Comparison of ENCODE assay signal across 8 mouse cellular contexts in the genomic region with DNA sequence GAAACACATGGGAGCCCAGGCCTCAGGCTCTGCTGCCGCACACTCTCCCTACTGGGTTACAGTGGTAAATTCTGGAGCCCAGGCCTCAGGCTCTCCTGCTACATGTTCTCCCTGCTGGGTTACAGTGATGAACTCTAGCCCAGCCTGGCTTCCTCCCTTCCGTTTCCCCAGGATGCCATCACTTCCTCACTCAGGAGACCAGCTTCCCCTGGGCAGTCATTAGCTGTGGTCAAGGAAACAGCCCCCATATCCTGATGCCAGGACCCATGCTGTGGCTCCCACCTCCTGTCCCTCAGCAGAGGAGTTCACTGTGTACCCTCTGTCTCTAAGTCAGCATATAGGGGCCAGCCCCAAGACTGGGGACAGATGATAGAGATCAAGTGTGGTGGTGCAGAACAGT. TPM values are rescaled to one million over a fixed set of nuclear protein-coding genes. Genes with fewer than 3 reads are reported as not detected.
DNase-seq lines count a peak whose midpoint lies in the region; ATAC-seq lines count a peak whose summit lies in the region.

No protein-coding gene starts in this region.

- 0 out of 2 replicates have a peak overlapping the region, but pooled peaks have one; percentile 9 for H3K27ac ChIP-seq in midbrain, embryonic 13.5 days
- no peak overlapping the region for H3K27ac ChIP-seq in midbrain, embryonic 16.5 days (ENCODE audit: low read length)
- 0 out of 2 replicates have a peak overlapping the region, but pooled peaks have one; percentile 19 for H3K27ac ChIP-seq in limb, embryonic 10.5 days
- H3K27ac ChIP-seq in stomach, embryonic 15.5 days, result peak overlapping the region; percentile 40; the same call in 1 of the 2 replicates

- H3K4me2 ChIP-seq in midbrain, embryonic 13.5 days (replicated peaks), result no peak overlapping the region
- no peak overlapping the region for H3K4me2 ChIP-seq in midbrain, embryonic 16.5 days (ENCODE audit: low read length)
- no peak overlapping the region for H3K4me2 ChIP-seq in stomach, embryonic 15.5 days

- H3K9ac ChIP-seq in midbrain, embryonic 13.5 days (replicated peaks), result no peak overlapping the region
- H3K9ac ChIP-seq in midbrain, embryonic 16.5 days (ENCODE audit: low read depth, low read length), result no peak overlapping the region
- H3K9ac ChIP-seq in stomach, embryonic 15.5 days, result no peak overlapping the region

- no peaks in the 10 kb centered on the region for H3K27me3 ChIP-seq in midbrain, embryonic 13.5 days
- H3K27me3 ChIP-seq in midbrain, embryonic 16.5 days (ENCODE audit: control insufficient read depth, insufficient read depth, low read depth, low read length), result no peaks in the 10 kb centered on the region
- no peaks in the 10 kb centered on the region for H3K27me3 ChIP-seq in limb, embryonic 10.5 days (ENCODE audit: low read depth, poor library complexity, severe bottlenecking)
- H3K27me3 ChIP-seq in stomach, embryonic 15.5 days (replicated peaks), result no peaks in the 10 kb centered on the region

- peak; percentile 64 for DNase-seq in cerebellum, adult 11-12 months
- DNase-seq in cerebellum, postnatal 10 days, result no peak
- no peak for DNase-seq in limb, embryonic 10.5 days (ENCODE audit: low spot score)
- DNase-seq in gastrocnemius, postnatal 25 days, result no peak
- DNase-seq in left cerebral cortex, adult 11 months (ENCODE audit: low spot score), result no peak

- WGBS in midbrain, embryonic 13.5 days, result 91% methylated on average over 2 of the region's 2 CpGs
- 84% methylated on average over 2 of the region's 2 CpGs for WGBS in midbrain, embryonic 16.5 days
- WGBS in limb, embryonic 10.5 days, result 88% methylated on average over 2 of the region's 2 CpGs
- WGBS in stomach, embryonic 15.5 days, result 87% methylated on average over 2 of the region's 2 CpGs

- ATAC-seq in midbrain, embryonic 13.5 days, result no peak
- no peak for ATAC-seq in midbrain, embryonic 16.5 days
- no peak for ATAC-seq in stomach, embryonic 15.5 days (ENCODE audit: insufficient read depth, low FRiP score, low read depth)

- peaks cover 60% of the 10 kb centered on the region for H3K36me3 ChIP-seq in midbrain, embryonic 13.5 days
- H3K36me3 ChIP-seq in midbrain, embryonic 16.5 days (ENCODE audit: control insufficient read depth, insufficient read depth, low read length), result peaks cover 4% of the 10 kb centered on the region; the same call in 1 of the 2 replicates
- peaks cover 64% of the 10 kb centered on the region for H3K36me3 ChIP-seq in limb, embryonic 10.5 days
- no peaks in the 10 kb centered on the region for H3K36me3 ChIP-seq in stomach, embryonic 15.5 days

- H3K4me3 ChIP-seq in midbrain, embryonic 13.5 days (replicated peaks), result no peak overlapping the region
- H3K4me3 ChIP-seq in midbrain, embryonic 16.5 days (ENCODE audit: low read depth, low read length), result no peak overlapping the region
- no peak overlapping the region for H3K4me3 ChIP-seq in limb, embryonic 10.5 days
- no peak overlapping the region for H3K4me3 ChIP-seq in stomach, embryonic 15.5 days (replicated peaks)

- H3K9me3 ChIP-seq in midbrain, embryonic 13.5 days, result no peaks in the 10 kb centered on the region
- H3K9me3 ChIP-seq in midbrain, embryonic 16.5 days (replicated peaks; ENCODE audit: control insufficient read depth, low read length, poor library complexity, severe bottlenecking), result no peaks in the 10 kb centered on the region
- no peaks in the 10 kb centered on the region for H3K9me3 ChIP-seq in limb, embryonic 10.5 days (replicated peaks)
- H3K9me3 ChIP-seq in stomach, embryonic 15.5 days, result no peaks in the 10 kb centered on the region

- H3K4me1 ChIP-seq in midbrain, embryonic 13.5 days (replicated peaks), result no peaks in the 10 kb centered on the region
- H3K4me1 ChIP-seq in midbrain, embryonic 16.5 days (ENCODE audit: control insufficient read depth, insufficient read depth, low read length), result no peaks in the 10 kb centered on the region
- peaks cover 9% of the 10 kb centered on the region for H3K4me1 ChIP-seq in limb, embryonic 10.5 days
- peaks cover 9% of the 10 kb centered on the region; the same call in 1 of the 2 replicates for H3K4me1 ChIP-seq in stomach, embryonic 15.5 days

RNA-seq across cellular contexts. Expression of gene Mtss1l, which starts 49.1 kb away (rescaled TPM):
- 13.7 and 16.6 TPM in 2 replicates for polyA plus RNA-seq in midbrain, embryonic 13.5 days (2015; fragmentation: Nextera tagmentation; extraction: Ambion mirVana)
- 24.5 and 24.9 TPM in 2 replicates for polyA plus RNA-seq in midbrain, embryonic 16.5 days (2015; fragmentation: Nextera tagmentation; extraction: Ambion mirVana)
- polyA plus RNA-seq in limb, embryonic 10.5 days (2016; fragmentation: Nextera tagmentation; extraction: Ambion mirVana), result 7.8 and 8.8 TPM in 2 replicates
- polyA plus RNA-seq in stomach, embryonic 15.5 days (2015; fragmentation: Nextera tagmentation; extraction: Ambion mirVana), result 15.9 and 16.2 TPM in 2 replicates
- total RNA-seq in gastrocnemius, postnatal 25 days (2021), result 10 to 100 TPM; 64.7 to 82.3 TPM

RNA-seq across cellular contexts. Expression of gene Vac14, which starts 53.7 kb away (rescaled TPM):
- 21.8 and 23.6 TPM in 2 replicates for polyA plus RNA-seq in midbrain, embryonic 13.5 days (2015; fragmentation: Nextera tagmentation; extraction: Ambion mirVana)
- polyA plus RNA-seq in midbrain, embryonic 16.5 days (2015; fragmentation: Nextera tagmentation; extraction: Ambion mirVana), result 25.2 and 28.5 TPM in 2 replicates
- 30.8 and 32.3 TPM in 2 replicates for polyA plus RNA-seq in limb, embryonic 10.5 days (2016; fragmentation: Nextera tagmentation; extraction: Ambion mirVana)
- polyA plus RNA-seq in stomach, embryonic 15.5 days (2015; fragmentation: Nextera tagmentation; extraction: Ambion mirVana), result 16.4 and 20.1 TPM in 2 replicates
- 10 to 100 TPM; 15.4 to 16.2 TPM for total RNA-seq in gastrocnemius, postnatal 25 days (2021)
